Mouse (Mus musculus) spleen, adult 12 weeks (tissue): ENCODE data around the gene Cerk.
"Not testable (repeated sequence)": the region's sequence is repeated elsewhere in the genome, so short reads cannot be mapped to it uniquely, and the experiment has no call there.

Source experiments
- DNase-seq: peaks from one replicate; pipeline ENCODE4 v3.0.0; 2022; ENCODE audit warnings: low spot score

Cerk gene

GRCm38 (mm10) chr15:86206385-86206784 is 20.4 kb upstream of the Cerk start:
- no peak for DNase-seq

- DNase-seq, result peak; percentile 54
Observed at GRCm38 (mm10) chr15:86205300-86205699, 19.4 kb upstream of the Cerk start.

GRCm38 (mm10) chr15:86203942-86204561 is 18.1 kb upstream of the Cerk start:
- no peak for DNase-seq

- DNase-seq, result no peak
Observed at GRCm38 (mm10) chr15:86203292-86203793, 17.4 kb upstream of the Cerk start.

GRCm38 (mm10) chr15:86202640-86203039 is 16.7 kb upstream of the Cerk start:
- DNase-seq, result no peak

- DNase-seq, result no peak
Observed at GRCm38 (mm10) chr15:86201696-86202330, 15.9 kb upstream of the Cerk start.

- DNase-seq, result no peak
Observed at GRCm38 (mm10) chr15:86201095-86201494, 15.2 kb upstream of the Cerk start.

- no peak for DNase-seq
Observed at GRCm38 (mm10) chr15:86200169-86200568, 14.2 kb upstream of the Cerk start.

GRCm38 (mm10) chr15:86199482-86199881 is 13.5 kb upstream of the Cerk start:
- DNase-seq, result no peak

GRCm38 (mm10) chr15:86199052-86199451 is 13.1 kb upstream of the Cerk start:
- no peak for DNase-seq

GRCm38 (mm10) chr15:86194676-86195453 is 8.9 kb upstream of the Cerk start:
- not testable (repeated sequence) for DNase-seq

- no peak for DNase-seq
Observed at GRCm38 (mm10) chr15:86191933-86192332, 6.0 kb upstream of the Cerk start.

- no peak for DNase-seq
Observed at GRCm38 (mm10) chr15:86191505-86191904, 5.6 kb upstream of the Cerk start.

- DNase-seq, result no peak
Observed at GRCm38 (mm10) chr15:86190387-86190786, 4.4 kb upstream of the Cerk start.

- no peak for DNase-seq
Observed at GRCm38 (mm10) chr15:86188746-86189470, 3.0 kb upstream of the Cerk start.

- no peak for DNase-seq
Observed at GRCm38 (mm10) chr15:86188186-86188585, 2.2 kb upstream of the Cerk start.

GRCm38 (mm10) chr15:86186686-86187085 is 745 bp upstream of the Cerk start:
- no peak for DNase-seq

GRCm38 (mm10) chr15:86184851-86185688 is 871 bp downstream of the Cerk start:
- DNase-seq, result no peak

- no peak for DNase-seq
Observed at GRCm38 (mm10) chr15:86184071-86184470, 1.9 kb downstream of the Cerk start.

GRCm38 (mm10) chr15:86183484-86183883 is 2.5 kb downstream of the Cerk start:
- no peak for DNase-seq

GRCm38 (mm10) chr15:86182646-86183045 is 3.3 kb downstream of the Cerk start:
- peak; percentile 63 for DNase-seq
